Mouse (Mus musculus) ES-Bruce4 (cell line): Measurements from ENCODE around the gene Sapcd2. TPM values are rescaled to one million over a fixed set of nuclear protein-coding genes. Genes with fewer than 3 reads are reported as not detected.
A peak's percentile ranks its signal among the peaks of the same experiment; 100 is the strongest.

Source experiments
- H3K27ac ChIP-seq: 2 replicates; pipeline ENCODE4 v1.5.1; 2012; ENCODE audit warnings: low read length, inconsistent platforms; ENCODE audit not compliant: insufficient read depth
- H3K27me3 ChIP-seq: 2 replicates; pipeline ENCODE4 v1.6.1; 2012; ENCODE audit warnings: mild to moderate bottlenecking, low read length, inconsistent platforms; ENCODE audit not compliant: control insufficient read depth, poor library complexity, insufficient read depth, severe bottlenecking
- H3K36me3 ChIP-seq: 2 replicates; pipeline ENCODE4 v1.6.1; 2012; ENCODE audit warnings: inconsistent platforms, mild to moderate bottlenecking, low read length, moderate library complexity; ENCODE audit not compliant: control insufficient read depth, poor library complexity, insufficient read depth, severe bottlenecking
- H3K4me1 ChIP-seq: one replicate; pipeline ENCODE4 v1.8.1; 2011; ENCODE audit warnings: low read length; ENCODE audit not compliant: control insufficient read depth, insufficient read depth
- H3K4me3 ChIP-seq: 2 replicates; pipeline ENCODE4 v1.5.1; 2011; ENCODE audit warnings: low read depth, mild to moderate bottlenecking, low read length
- H3K9ac ChIP-seq: 2 replicates; pipeline ENCODE4 v1.6.1; 2012; ENCODE audit warnings: low read depth, mild to moderate bottlenecking, inconsistent platforms; ENCODE audit not compliant: poor library complexity, severe bottlenecking
- H3K9me3 ChIP-seq: replicated peaks from 2 replicates; pipeline ENCODE4 v1.6.1; 2012; ENCODE audit warnings: mild to moderate bottlenecking, low read length, inconsistent platforms; ENCODE audit not compliant: control insufficient read depth, poor library complexity, insufficient read depth, severe bottlenecking
- CTCF ChIP-seq: IDR thresholded peaks from one replicate; pipeline ENCODE4 v1.8.1; 2011; ENCODE audit warnings: low read depth, low read length
- EP300 ChIP-seq: IDR thresholded peaks from 2 replicates; pipeline ENCODE4 v1.6.1; 2011; ENCODE audit warnings: low read depth, low read length; ENCODE audit not compliant: insufficient read depth
- POLR2A ChIP-seq: IDR thresholded peaks from one replicate; pipeline ENCODE4 v1.8.1; 2011; ENCODE audit warnings: low read length; ENCODE audit not compliant: insufficient read depth
- polyA plus RNA-seq: library from polyadenylated mRNA; stranded (reverse); fragments of >200 nt; gene quantifications from 2 replicates; pipeline ENCODE4 v1.2.4, GENCODE M21; 2011; ENCODE audit warnings: low read depth; ENCODE audit not compliant: missing spikeins, insufficient read depth, insufficient read length

Sapcd2 gene
- polyA plus RNA-seq, 1 experiment: 19.2 TPM

DNA sequence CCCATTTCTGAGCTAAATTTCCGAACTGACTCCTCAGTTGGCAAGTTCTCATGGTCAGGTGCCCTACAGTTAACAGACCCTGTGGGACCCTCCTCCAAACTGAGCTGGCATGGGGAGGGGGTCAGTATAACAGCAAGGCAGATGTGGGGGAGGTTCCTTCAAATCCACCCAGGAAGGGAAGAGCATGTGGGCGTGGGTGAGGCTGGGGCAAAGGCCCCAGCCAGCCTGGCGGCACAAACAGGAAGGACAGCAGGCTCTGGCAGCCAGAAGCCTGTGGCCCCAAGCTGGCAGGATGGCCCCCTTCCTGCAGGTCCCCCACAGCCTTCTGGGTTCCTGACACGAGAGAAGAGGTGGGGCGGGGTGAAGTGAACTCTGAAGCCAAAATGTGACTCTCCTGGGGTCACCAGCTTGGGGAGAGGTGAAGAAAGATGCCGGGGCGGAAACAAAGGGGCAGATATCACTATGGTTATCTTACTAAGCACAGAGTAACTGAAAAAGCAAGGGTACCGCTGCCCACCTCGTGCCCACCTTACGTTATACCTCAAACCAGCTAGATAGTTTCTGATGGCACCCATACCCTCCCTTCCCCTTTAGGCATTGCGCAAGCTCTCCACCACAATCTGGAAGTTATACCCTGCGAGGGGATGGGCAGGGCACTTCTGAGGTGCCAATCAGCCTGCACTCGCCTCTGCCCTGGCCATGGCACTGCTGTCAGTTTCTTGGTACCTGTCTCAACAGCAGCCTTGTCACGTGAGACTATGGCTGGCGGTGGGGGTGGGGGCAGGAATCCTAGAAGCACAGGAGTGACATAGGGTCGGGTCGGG lies 50.7 kb downstream of the Sapcd2 start, which contains the start of gene Fut7:
Fut7 (plus strand) TSS at position 681 of the 824 bp plus-strand sequence.
- no peaks in the 10 kb centered on the region for H3K9me3 ChIP-seq
- H3K27ac ChIP-seq: no peak within 1 kb of the TSS
- TF ChIP-seq POLR2A (no peak), EP300 (no peak), CTCF (no peak)
- no peaks in the 10 kb centered on the region for H3K36me3 ChIP-seq
- no peak within 1 kb of the TSS for H3K4me3 ChIP-seq
- peaks cover 2% of the 10 kb centered on the region for H3K4me1 ChIP-seq
- H3K27me3 ChIP-seq: no peaks in the 10 kb centered on the region
- H3K9ac ChIP-seq: no peak within 1 kb of the TSS

DNA sequence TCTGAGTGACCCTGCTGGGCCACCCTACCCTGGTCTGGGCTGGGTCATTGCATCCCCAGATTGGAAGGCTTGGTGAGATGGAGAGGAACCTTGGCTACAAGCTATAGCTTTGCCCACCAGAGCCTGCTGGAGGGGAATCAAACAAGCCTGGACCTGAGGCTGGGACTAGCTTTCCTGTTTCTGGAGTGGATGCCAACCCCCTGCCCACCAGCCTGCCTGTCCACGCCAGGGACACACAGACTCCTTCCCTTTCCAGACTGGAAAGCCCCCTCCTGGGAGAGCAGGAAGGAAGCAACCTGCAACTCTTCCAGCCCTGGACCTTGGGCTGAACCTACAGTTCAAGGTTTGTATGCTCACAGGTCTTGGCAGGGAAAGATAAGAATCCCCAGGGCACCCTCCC lies 51.5 kb downstream of the Sapcd2 start:
- TF ChIP-seq POLR2A: no peak
- no peak for TF ChIP-seq EP300
- no peak for TF ChIP-seq CTCF
- H3K27me3 ChIP-seq: no peaks in the 10 kb centered on the region

DNA sequence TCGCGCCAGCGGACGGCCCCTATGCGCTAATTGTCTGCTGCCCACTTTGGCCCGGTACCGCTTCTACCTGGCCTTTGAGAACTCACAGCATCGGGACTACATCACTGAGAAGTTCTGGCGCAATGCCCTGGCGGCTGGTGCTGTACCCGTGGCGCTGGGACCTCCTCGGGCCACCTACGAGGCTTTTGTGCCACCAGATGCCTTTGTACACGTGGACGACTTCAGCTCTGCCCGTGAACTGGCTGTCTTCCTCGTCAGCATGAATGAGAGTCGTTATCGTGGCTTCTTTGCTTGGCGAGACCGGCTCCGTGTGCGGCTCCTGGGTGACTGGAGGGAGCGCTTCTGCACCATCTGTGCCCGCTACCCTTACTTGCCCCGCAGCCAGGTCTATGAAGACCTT lies 53.4 kb downstream of the Sapcd2 start:
- Histone ChIP-seq H3K9me3 (no peaks in the 10 kb centered on the region), H3K36me3 (no peaks in the 10 kb centered on the region), H3K4me1 (peaks cover 2% of the 10 kb centered on the region), H3K27me3 (no peaks in the 10 kb centered on the region), H3K4me3 (peak overlapping the region; percentile 43), H3K27ac (no peak overlapping the region), H3K9ac (peak overlapping the region; percentile 36)
- no peak for TF ChIP-seq EP300
- no peak for TF ChIP-seq CTCF
- TF ChIP-seq POLR2A: no peak

More for the DNA sequence above, 51.5 kb downstream of the Sapcd2 start:
- H3K4me3 ChIP-seq: no peak overlapping the region
- H3K9me3 ChIP-seq: no peaks in the 10 kb centered on the region
- H3K4me1 ChIP-seq: peaks cover 2% of the 10 kb centered on the region
- H3K36me3 ChIP-seq: no peaks in the 10 kb centered on the region
- no peak overlapping the region for H3K9ac ChIP-seq
- H3K27ac ChIP-seq: no peak overlapping the region

DNA sequence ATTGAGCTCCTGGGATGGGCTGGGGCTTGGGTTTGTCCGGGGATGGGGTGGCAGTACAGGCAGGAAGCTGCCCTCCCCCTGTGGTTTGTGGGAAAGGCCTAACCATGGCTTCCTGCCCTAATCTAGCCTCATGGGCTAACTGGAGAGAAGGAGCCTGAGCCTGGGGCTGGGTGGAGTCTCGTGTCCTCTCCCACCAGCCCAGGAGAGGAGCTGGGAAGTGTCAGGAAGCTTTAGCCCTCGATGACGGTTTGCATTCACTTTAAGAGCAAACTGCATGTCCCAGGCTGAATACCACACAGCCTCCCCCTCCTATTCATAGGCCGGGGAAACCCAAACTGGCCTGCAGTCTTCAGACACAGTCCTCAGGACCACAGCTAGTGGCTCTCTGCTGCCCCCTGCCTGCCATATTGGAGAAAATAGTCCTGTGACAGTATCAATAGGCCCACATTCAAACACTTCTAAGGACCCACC lies 54.6 kb downstream of the Sapcd2 start:
- peaks cover 1% of the 10 kb centered on the region for H3K4me1 ChIP-seq
- no peaks in the 10 kb centered on the region for H3K36me3 ChIP-seq
- peak; percentile 89 for TF ChIP-seq CTCF
- no peak for TF ChIP-seq EP300
- no peak for TF ChIP-seq POLR2A
- no peaks in the 10 kb centered on the region for H3K27me3 ChIP-seq
- H3K9ac ChIP-seq: no peak overlapping the region
- no peaks in the 10 kb centered on the region for H3K9me3 ChIP-seq
- H3K27ac ChIP-seq: no peak overlapping the region
- H3K4me3 ChIP-seq: no peak overlapping the region

DNA sequence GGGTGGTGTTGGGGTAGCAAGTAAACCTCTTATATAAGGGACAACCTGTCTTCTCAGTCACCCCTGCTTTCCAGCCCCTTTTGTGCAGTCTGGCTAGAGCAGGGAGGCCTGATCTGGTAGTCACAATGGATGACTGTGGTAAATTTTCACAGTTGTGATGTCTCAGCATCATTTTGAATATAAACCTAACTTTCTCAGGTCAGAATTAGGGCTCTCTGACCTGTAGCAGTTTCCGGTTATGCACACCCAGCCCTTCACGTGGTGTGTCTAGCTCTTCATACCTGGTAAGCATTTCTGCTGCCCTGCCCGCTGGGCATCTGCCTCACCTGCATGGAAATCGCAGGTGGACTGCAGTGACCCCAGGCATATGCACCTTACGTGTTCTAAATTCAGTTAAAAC lies 55.1 kb downstream of the Sapcd2 start:
- no peaks in the 10 kb centered on the region for H3K4me1 ChIP-seq
- H3K4me3 ChIP-seq: no peak overlapping the region
- no peak overlapping the region for H3K27ac ChIP-seq
- no peaks in the 10 kb centered on the region for H3K36me3 ChIP-seq
- H3K9me3 ChIP-seq: no peaks in the 10 kb centered on the region
- H3K27me3 ChIP-seq: no peaks in the 10 kb centered on the region
- no peak overlapping the region for H3K9ac ChIP-seq
- TF ChIP-seq CTCF (no peak), POLR2A (no peak), EP300 (no peak)

Other genes with a start within 250 kb of the Sapcd2 start
- gene Nrarp, start 191.6 kb upstream of the Sapcd2 start, polyA plus RNA-seq: 9.8 and 10.2 TPM in 2 replicates
- 4.5 and 6.9 TPM in 2 replicates for gene Tor4a, start 175.4 kb upstream of the Sapcd2 start, polyA plus RNA-seq
- 36.1 and 41.0 TPM in 2 replicates for gene Nelfb, start 160.8 kb upstream of the Sapcd2 start, polyA plus RNA-seq
- not detected in 2 replicates for gene Stpg3, start 157.7 kb upstream of the Sapcd2 start, polyA plus RNA-seq
- gene Fam166a, start 153.6 kb upstream of the Sapcd2 start, polyA plus RNA-seq: 1.8 TPM in 1 of 2 replicates, not detected in the other
- gene Tubb4b, start 147.6 kb upstream of the Sapcd2 start, polyA plus RNA-seq: 605 and 629 TPM in 2 replicates
- 1.0 and 1.1 TPM in 2 replicates for gene Slc34a3, start 138.0 kb upstream of the Sapcd2 start, polyA plus RNA-seq
- gene Rnf224, start 135.5 kb upstream of the Sapcd2 start, polyA plus RNA-seq: 0.55 TPM in 1 of 2 replicates, not detected in the other
- 7.3 and 11.3 TPM in 2 replicates for gene Rnf208, start 130.1 kb upstream of the Sapcd2 start, polyA plus RNA-seq
- gene Cysrt1, start 129.9 kb upstream of the Sapcd2 start, polyA plus RNA-seq: not detected in 2 replicates
- gene AL732309.1, start 125.5 kb upstream of the Sapcd2 start, polyA plus RNA-seq: not detected in 2 replicates
- gene Tmem203, start 116.9 kb upstream of the Sapcd2 start, polyA plus RNA-seq: 7.6 and 7.7 TPM in 2 replicates
- 12.3 and 16.9 TPM in 2 replicates for gene Tprn, start 109.7 kb upstream of the Sapcd2 start, polyA plus RNA-seq
- gene Ssna1, start 99.9 kb upstream of the Sapcd2 start, polyA plus RNA-seq: 47.4 and 49.1 TPM in 2 replicates
- gene Anapc2, start 99.8 kb upstream of the Sapcd2 start, polyA plus RNA-seq: 72.4 and 76.0 TPM in 2 replicates
- not detected in 2 replicates for gene Tmem210, start 84.2 kb upstream of the Sapcd2 start, polyA plus RNA-seq
- not detected in 2 replicates for gene Lrrc26, start 82.4 kb upstream of the Sapcd2 start, polyA plus RNA-seq
- 2.7 and 4.2 TPM in 2 replicates for gene Grin1, start 53.1 kb upstream of the Sapcd2 start, polyA plus RNA-seq
- 45.6 and 57.3 TPM in 2 replicates for gene Man1b1, start 40.0 kb upstream of the Sapcd2 start, polyA plus RNA-seq
- 27.8 and 29.4 TPM in 2 replicates for gene Dpp7, start 16.0 kb upstream of the Sapcd2 start, polyA plus RNA-seq
- 49.8 and 51.1 TPM in 2 replicates for gene Uap1l1, start 6.6 kb upstream of the Sapcd2 start, polyA plus RNA-seq
- gene Entpd2, start 23.6 kb downstream of the Sapcd2 start, polyA plus RNA-seq: 4.2 and 5.6 TPM in 2 replicates
- gene Npdc1, start 27.0 kb downstream of the Sapcd2 start, polyA plus RNA-seq: 29.7 and 40.9 TPM in 2 replicates
- not detected in 2 replicates for gene Fut7, start 50.9 kb downstream of the Sapcd2 start, polyA plus RNA-seq
- gene Abca2, start 56.4 kb downstream of the Sapcd2 start, polyA plus RNA-seq: 14.0 and 14.2 TPM in 2 replicates
- gene Clic3, start 84.5 kb downstream of the Sapcd2 start, polyA plus RNA-seq: not detected in 2 replicates
- gene Paxx, start 88.8 kb downstream of the Sapcd2 start, polyA plus RNA-seq: 3.7 and 5.7 TPM in 2 replicates
- 0.57 TPM in 1 of 2 replicates, not detected in the other for gene Ptgds, start 97.7 kb downstream of the Sapcd2 start, polyA plus RNA-seq
- not detected in 2 replicates for gene Lcn12, start 121.6 kb downstream of the Sapcd2 start, polyA plus RNA-seq
- 16.4 and 18.4 TPM in 2 replicates for gene Fbxw5, start 128.4 kb downstream of the Sapcd2 start, polyA plus RNA-seq
- 3.5 and 4.9 TPM in 2 replicates for gene C8g, start 129.4 kb downstream of the Sapcd2 start, polyA plus RNA-seq
- gene Traf2, start 174.6 kb downstream of the Sapcd2 start, polyA plus RNA-seq: 9.4 and 9.8 TPM in 2 replicates
- gene Edf1, start 185.5 kb downstream of the Sapcd2 start, polyA plus RNA-seq: 107 and 122 TPM in 2 replicates
- gene Mamdc4, start 202.5 kb downstream of the Sapcd2 start, polyA plus RNA-seq: 0.65 and 3.7 TPM in 2 replicates
- gene Phpt1, start 202.9 kb downstream of the Sapcd2 start, polyA plus RNA-seq: 37.0 and 47.9 TPM in 2 replicates
- 0.55 and 0.70 TPM in 2 replicates for gene Ajm1, start 209.4 kb downstream of the Sapcd2 start, polyA plus RNA-seq
- gene Rabl6, start 236.2 kb downstream of the Sapcd2 start, polyA plus RNA-seq: 72.5 and 80.2 TPM in 2 replicates
- gene Ccdc183, start 245.4 kb downstream of the Sapcd2 start, polyA plus RNA-seq: not detected in 2 replicates
- gene Tmem141, start 249.7 kb downstream of the Sapcd2 start, polyA plus RNA-seq: 12.3 and 13.4 TPM in 2 replicates